Mouse (Mus musculus): Measurements from ENCODE around the gene Flrt1. TPM values are rescaled to one million over a fixed set of nuclear protein-coding genes. Genes with fewer than 3 reads are reported as not detected.

The Flrt1 gene
- total and polyA plus RNA-seq, 2 experiments from 2014 or later, result 8.8 to 11.3 TPM

DNA sequence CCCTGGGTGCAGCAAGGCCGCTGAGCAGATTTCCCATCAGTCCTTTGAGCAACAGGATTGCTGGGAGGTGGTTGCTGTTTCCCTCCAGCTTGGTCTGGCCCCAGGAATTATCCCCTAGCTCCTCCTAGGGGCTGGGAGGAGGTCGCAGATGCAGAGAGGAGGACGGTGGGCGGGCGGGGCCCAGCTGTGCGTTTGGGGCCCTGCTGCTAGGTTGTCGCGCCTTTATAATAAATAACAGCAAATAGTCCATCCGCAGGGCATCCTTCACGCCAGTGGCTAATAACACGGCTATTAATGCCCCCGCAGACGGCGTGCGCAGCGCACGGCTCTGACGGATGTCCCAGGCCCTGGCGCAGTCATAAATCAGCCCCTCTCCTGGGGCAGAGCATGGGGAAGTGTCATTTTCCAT, 1.5 kb downstream of the Flrt1 start:
- H3K9ac ChIP-seq, result 0 out of 2 replicates have a peak overlapping the region, but pooled peaks have one; percentile 14

GRCm38 (mm10) chr19:7103349-7103992, 2.1 kb downstream of the Flrt1 start:
- 53% methylated on average over 4 of the region's 4 CpGs for WGBS
- Histone ChIP-seq H3K27ac (ENCODE audit: low read depth, low read length) (no peak overlapping the region), H3K9ac (no peak overlapping the region), H3K4me3 (ENCODE audit: low read depth, low read length) (no peak overlapping the region), H3K9me3 (ENCODE audit: low read length) (no peaks in the 10 kb centered on the region), H3K4me2 (ENCODE audit: low read depth) (no peak overlapping the region), H3K4me1 (ENCODE audit: insufficient read depth) (peaks cover 8% of the 10 kb centered on the region), H3K27me3 (ENCODE audit: insufficient read depth, low read length) (no peaks in the 10 kb centered on the region), H3K36me3 (ENCODE audit: insufficient read depth) (no peaks in the 10 kb centered on the region; the same call in 1 of the 2 replicates)
- ATAC-seq (no peak), DNase-seq (no peak)
- TF ChIP-seq CTCF (IDR thresholded peaks at IDR 0.05; ENCODE audit: low read depth), result no peak

More for the DNA sequence above, 1.5 kb downstream of the Flrt1 start:
- DNase-seq (no peak), ATAC-seq (no peak; the same call in 1 of the 2 replicates)
- peaks cover 8% of the 10 kb centered on the region for H3K4me1 ChIP-seq (ENCODE audit: insufficient read depth)
- H3K27me3 ChIP-seq (ENCODE audit: insufficient read depth, low read length), result no peaks in the 10 kb centered on the region
- peak; percentile 35 for TF ChIP-seq CTCF (IDR thresholded peaks at IDR 0.05; ENCODE audit: low read depth)
- H3K9me3 ChIP-seq (ENCODE audit: low read length), result no peaks in the 10 kb centered on the region
- H3K4me2 ChIP-seq (ENCODE audit: low read depth), result no peak overlapping the region
- 34% methylated on average over 19 of the region's 19 CpGs for WGBS
- H3K36me3 ChIP-seq (ENCODE audit: insufficient read depth), result no peaks in the 10 kb centered on the region
- H3K4me3 ChIP-seq (ENCODE audit: low read depth, low read length), result no peak overlapping the region
- no peak overlapping the region for H3K27ac ChIP-seq (ENCODE audit: low read depth, low read length)

GRCm38 (mm10) chr19:7102039-7102438, 3.5 kb downstream of the Flrt1 start:
- no peak overlapping the region for H3K9ac ChIP-seq
- H3K27me3 ChIP-seq (ENCODE audit: insufficient read depth, low read length), result no peaks in the 10 kb centered on the region
- ATAC-seq (no peak), DNase-seq (no peak)
- H3K4me2 ChIP-seq (ENCODE audit: low read depth), result no peak overlapping the region
- H3K27ac ChIP-seq (ENCODE audit: low read depth, low read length), result no peak overlapping the region
- 38% methylated on average over 10 of the region's 10 CpGs for WGBS
- peaks cover 8% of the 10 kb centered on the region for H3K4me1 ChIP-seq (ENCODE audit: insufficient read depth)
- TF ChIP-seq CTCF (IDR thresholded peaks at IDR 0.05; ENCODE audit: low read depth), result no peak
- no peaks in the 10 kb centered on the region for H3K9me3 ChIP-seq (ENCODE audit: low read length)
- H3K4me3 ChIP-seq (ENCODE audit: low read depth, low read length), result no peak overlapping the region
- no peaks in the 10 kb centered on the region; the same call in 1 of the 2 replicates for H3K36me3 ChIP-seq (ENCODE audit: insufficient read depth)

GRCm38 (mm10) chr19:7099620-7100155, 5.8 kb downstream of the Flrt1 start:
- Histone ChIP-seq H3K4me3 (ENCODE audit: low read depth, low read length) (no peak overlapping the region), H3K4me2 (ENCODE audit: low read depth) (no peak overlapping the region), H3K4me1 (ENCODE audit: insufficient read depth) (peaks cover 8% of the 10 kb centered on the region), H3K27ac (ENCODE audit: low read depth, low read length) (no peak overlapping the region), H3K9me3 (ENCODE audit: low read length) (no peaks in the 10 kb centered on the region), H3K9ac (no peak overlapping the region), H3K27me3 (ENCODE audit: insufficient read depth, low read length) (no peaks in the 10 kb centered on the region), H3K36me3 (ENCODE audit: insufficient read depth) (peaks cover 6% of the 10 kb centered on the region; the same call in 1 of the 2 replicates)
- no peak for ATAC-seq
- TF ChIP-seq CTCF (IDR thresholded peaks at IDR 0.05; ENCODE audit: low read depth), result no peak
- 78% methylated on average over 3 of the region's 3 CpGs for WGBS
- no peak for DNase-seq

- 69% methylated on average over 5 of the region's 5 CpGs for WGBS
- ATAC-seq, result no peak
Measured at GRCm38 (mm10) chr19:7092756-7093155, 12.8 kb downstream of the Flrt1 start.

DNA sequence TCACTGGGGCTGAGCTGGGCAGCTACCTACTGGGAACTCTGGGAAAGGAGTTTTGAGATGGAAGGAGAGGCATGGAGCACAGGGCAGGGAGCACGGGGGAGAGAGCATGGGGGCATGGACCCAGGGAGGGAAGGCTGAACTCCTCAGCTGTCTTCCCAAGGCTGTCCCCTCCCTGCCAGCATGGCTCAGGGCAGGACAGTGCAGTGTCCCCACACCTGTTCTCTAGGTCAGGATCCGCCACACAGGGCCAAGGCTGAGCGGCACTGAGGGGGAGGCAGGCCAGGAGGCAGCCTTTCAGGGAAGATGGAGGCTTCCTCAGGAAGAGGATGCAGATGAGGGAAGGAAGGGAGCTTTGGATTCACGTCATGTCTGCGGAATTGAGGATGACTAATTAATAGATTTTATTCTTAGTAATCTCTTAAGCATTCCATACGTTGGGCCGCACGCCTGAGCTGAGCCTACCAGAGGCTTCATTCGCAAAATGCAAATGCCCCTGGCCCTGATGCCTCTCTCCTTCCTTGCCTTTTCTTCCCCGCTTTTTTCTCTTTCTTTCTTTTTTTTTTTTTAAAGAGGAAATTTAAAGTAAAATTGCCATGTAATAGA, 14.0 kb downstream of the Flrt1 start:
- Histone ChIP-seq H3K36me3 (ENCODE audit: insufficient read depth) (0 out of 2 replicates have a peak, but pooled peaks cover 5% of the 10 kb centered on the region), H3K4me1 (ENCODE audit: insufficient read depth) (peaks cover 31% of the 10 kb centered on the region), H3K27ac (ENCODE audit: low read depth, low read length) (peak overlapping the region; percentile 74), H3K27me3 (ENCODE audit: insufficient read depth, low read length) (no peaks in the 10 kb centered on the region), H3K9me3 (ENCODE audit: low read length) (no peaks in the 10 kb centered on the region), H3K4me2 (ENCODE audit: low read depth) (no peak overlapping the region), H3K9ac (no peak overlapping the region), H3K4me3 (ENCODE audit: low read depth, low read length) (no peak overlapping the region)
- DNase-seq, result no peak
- 0 out of 2 replicates have a peak, but pooled peaks have one; percentile 5 for ATAC-seq
- 25% methylated on average over 10 of the region's 10 CpGs for WGBS
- no peak for TF ChIP-seq CTCF (IDR thresholded peaks at IDR 0.05; ENCODE audit: low read depth)

More at GRCm38 (mm10) chr19:7092756-7093155, 12.8 kb downstream of the Flrt1 start:
- TF ChIP-seq CTCF (IDR thresholded peaks at IDR 0.05; ENCODE audit: low read depth), result no peak
- H3K27ac ChIP-seq (ENCODE audit: low read depth, low read length), result no peak overlapping the region
- H3K4me1 ChIP-seq (ENCODE audit: insufficient read depth), result peaks cover 31% of the 10 kb centered on the region
- H3K4me3 ChIP-seq (ENCODE audit: low read depth, low read length), result no peak overlapping the region
- H3K4me2 ChIP-seq (ENCODE audit: low read depth), result no peak overlapping the region
- 0 out of 2 replicates have a peak, but pooled peaks cover 6% of the 10 kb centered on the region for H3K36me3 ChIP-seq (ENCODE audit: insufficient read depth)
- no peak for DNase-seq
- no peaks in the 10 kb centered on the region for H3K9me3 ChIP-seq (ENCODE audit: low read length)
- no peaks in the 10 kb centered on the region for H3K27me3 ChIP-seq (ENCODE audit: insufficient read depth, low read length)
- no peak overlapping the region for H3K9ac ChIP-seq

All from forebrain, postnatal 0 days (tissue).